Mouse (Mus musculus) lung, embryonic 14.5 days (tissue): ENCODE measurements around the gene Polg. TPM values are rescaled to one million over a fixed set of nuclear protein-coding genes. Genes with fewer than 3 reads are reported as not detected.
A peak's percentile ranks its signal among the peaks of the same experiment; 100 is the strongest.

Experiments used
- ATAC-seq: fragments of 200-750 bp; cut with Nextera tagmentation; 2 replicates; pipeline ENCODE4 v1.8.0; 2017; ENCODE audit warnings: mild to moderate bottlenecking, moderate TSS enrichment, moderate library complexity; ENCODE audit not compliant: insufficient read depth
- DNase-seq: peaks from one replicate; pipeline ENCODE4 v3.0.0-alpha.2; 2015
- H3K27ac ChIP-seq: fragments of 300-500 bp; sonication (generic); 2 replicates; pipeline ENCODE4 v1.5.1; 2014; ENCODE audit warnings: low read depth, mild to moderate bottlenecking, moderate library complexity
- H3K27me3 ChIP-seq: fragments of 300-500 bp; sonication (generic); 2 replicates; pipeline ENCODE4 v1.6.1; 2014; ENCODE audit warnings: low read length, control low read depth; ENCODE audit not compliant: insufficient read depth
- H3K36me3 ChIP-seq: fragments of 300-500 bp; sonication (generic); 2 replicates; pipeline ENCODE4 v1.6.1; 2014; ENCODE audit warnings: control low read depth; ENCODE audit not compliant: insufficient read depth
- H3K4me1 ChIP-seq: fragments of 300-500 bp; sonication (generic); 2 replicates; pipeline ENCODE4 v1.6.1; 2014; ENCODE audit warnings: antibody characterized with exemption, control low read depth; ENCODE audit not compliant: insufficient read depth
- H3K4me2 ChIP-seq: fragments of 300-500 bp; sonication (generic); 2 replicates; pipeline ENCODE4 v1.6.1; 2014; ENCODE audit warnings: mild to moderate bottlenecking
- H3K4me3 ChIP-seq: fragments of 300-500 bp; sonication (generic); 2 replicates; pipeline ENCODE4 v1.5.1; 2014; ENCODE audit warnings: low read depth, low read length
- H3K9ac ChIP-seq: fragments of 300-500 bp; sonication (generic); 2 replicates; pipeline ENCODE4 v1.6.1; 2014
- H3K9me3 ChIP-seq: fragments of 300-500 bp; sonication (generic); 2 replicates; pipeline ENCODE4 v1.6.1; 2016; ENCODE audit warnings: low read depth, low read length, control low read depth
- CTCF ChIP-seq: IDR thresholded peaks from 2 replicates; pipeline ENCODE4 v1.5.1; 2016; ENCODE audit warnings: antibody characterized with exemption, low read depth
- WGBS: fragments of 180-500 bp; shearing (Covaris S2); extraction: QIAGEN DNeasy Blood & Tissue Kit; methylation state at CpG from one replicate; pipeline ENCODE4 v1.1.7; 2014; 5-methylcytosine and 5-hydroxymethylcytosine counted together
- polyA plus RNA-seq: library from polyadenylated mRNA; unstranded; fragments of >200 nt; fragmentation: Nextera tagmentation; extraction: Ambion mirVana; gene quantifications from 2 replicates; pipeline ENCODE4 v1.2.1, GENCODE M21; 2014

The Polg gene
- polyA plus RNA-seq, 1 experiment from 2014 or later: 65.0 TPM

DNA sequence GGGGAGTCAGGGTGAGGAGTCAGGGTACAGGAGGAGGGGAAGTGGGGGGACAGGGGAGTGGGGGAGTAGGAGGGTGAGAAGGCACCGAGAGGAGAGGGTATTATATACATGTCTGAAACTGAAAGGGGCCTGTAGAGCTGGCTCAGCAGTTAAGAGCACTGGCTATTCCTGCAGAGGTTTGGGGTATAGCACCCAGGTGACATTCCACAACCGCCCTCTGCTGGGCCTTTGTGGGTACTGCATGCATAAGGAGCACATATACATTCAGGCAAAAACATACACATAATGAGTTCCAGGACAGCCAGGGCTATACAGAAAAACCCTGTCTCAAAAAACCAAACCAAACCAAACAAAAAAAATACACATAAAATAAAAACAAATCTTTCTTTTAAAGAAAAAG is 6.6 kb upstream of the Polg start:
- no peak for ATAC-seq
- Histone ChIP-seq H3K36me3 (no peaks in the 10 kb centered on the region), H3K27ac (no peak overlapping the region), H3K4me2 (no peak overlapping the region), H3K9ac (no peak overlapping the region), H3K9me3 (no peaks in the 10 kb centered on the region), H3K4me3 (no peak overlapping the region), H3K4me1 (no peaks in the 10 kb centered on the region), H3K27me3 (no peaks in the 10 kb centered on the region)
- DNase-seq: no peak
- peak; percentile 56 for TF ChIP-seq CTCF
- 60% methylated on average over 2 of the region's 2 CpGs for WGBS

GRCm38 (mm10) chr7:79471436-79471835 is 5.3 kb upstream of the Polg start:
- Histone ChIP-seq H3K27me3 (no peaks in the 10 kb centered on the region), H3K4me2 (no peak overlapping the region), H3K9me3 (no peaks in the 10 kb centered on the region), H3K9ac (no peak overlapping the region), H3K36me3 (no peaks in the 10 kb centered on the region), H3K4me3 (no peak overlapping the region), H3K4me1 (peaks cover 6% of the 10 kb centered on the region), H3K27ac (no peak overlapping the region)
- WGBS: 63% methylated on average over 7 of the region's 7 CpGs
- ATAC-seq: no peak
- TF ChIP-seq CTCF: peak; percentile 45
- DNase-seq: no peak

DNA sequence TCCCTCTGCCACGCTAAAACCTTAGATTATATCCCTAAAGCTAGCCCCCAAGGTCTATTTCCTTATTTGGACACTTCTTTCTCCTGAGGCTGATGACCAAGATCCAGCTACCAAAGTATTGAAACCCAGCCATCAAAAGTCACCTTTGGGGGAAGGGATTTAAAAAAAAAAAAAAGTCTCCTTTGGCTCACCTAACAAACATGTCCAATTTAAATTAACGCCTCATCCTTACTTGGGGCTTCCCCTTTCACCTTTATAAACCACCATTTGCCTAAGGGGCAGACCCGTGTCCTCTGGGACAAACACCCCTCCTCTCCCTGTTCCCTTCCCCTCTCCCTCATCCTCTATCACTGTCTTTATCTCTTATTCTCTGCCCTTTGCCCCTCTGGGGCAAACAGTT is 4.6 kb upstream of the Polg start:
- Histone ChIP-seq H3K4me2 (no peak overlapping the region), H3K36me3 (no peaks in the 10 kb centered on the region), H3K4me1 (peaks cover 6% of the 10 kb centered on the region), H3K4me3 (no peak overlapping the region), H3K27me3 (no peaks in the 10 kb centered on the region), H3K27ac (no peak overlapping the region), H3K9ac (no peak overlapping the region), H3K9me3 (no peaks in the 10 kb centered on the region)
- 35% methylated on average over 3 of the region's 3 CpGs for WGBS
- DNase-seq (no peak), ATAC-seq (no peak)
- TF ChIP-seq CTCF: no peak

DNA sequence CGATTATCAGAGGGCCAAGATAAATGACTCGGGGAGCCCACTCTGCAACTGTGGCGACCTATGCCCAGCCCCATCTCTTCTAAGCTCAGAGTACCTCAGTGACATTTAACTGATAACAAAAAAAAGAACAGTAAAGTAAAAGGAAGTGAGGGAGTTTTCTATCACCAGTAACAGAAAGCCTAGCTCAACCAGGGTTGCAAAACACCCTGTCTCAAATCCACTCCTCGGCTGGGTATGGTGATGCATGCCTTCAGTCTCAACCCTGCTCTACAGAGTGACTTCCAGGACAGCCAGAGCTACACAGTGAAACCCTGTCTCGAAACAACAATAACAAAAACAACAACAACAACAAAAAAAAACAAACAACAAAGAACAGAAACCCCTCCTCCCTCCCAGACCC is 3.6 kb upstream of the Polg start:
- Histone ChIP-seq H3K36me3 (no peaks in the 10 kb centered on the region), H3K27ac (no peak overlapping the region), H3K27me3 (no peaks in the 10 kb centered on the region), H3K4me2 (no peak overlapping the region), H3K4me1 (peaks cover 8% of the 10 kb centered on the region), H3K9me3 (no peaks in the 10 kb centered on the region), H3K4me3 (no peak overlapping the region), H3K9ac (no peak overlapping the region)
- WGBS: 43% methylated on average over 5 of the region's 5 CpGs
- no peak for DNase-seq
- no peak for ATAC-seq
- TF ChIP-seq CTCF: no peak

DNA sequence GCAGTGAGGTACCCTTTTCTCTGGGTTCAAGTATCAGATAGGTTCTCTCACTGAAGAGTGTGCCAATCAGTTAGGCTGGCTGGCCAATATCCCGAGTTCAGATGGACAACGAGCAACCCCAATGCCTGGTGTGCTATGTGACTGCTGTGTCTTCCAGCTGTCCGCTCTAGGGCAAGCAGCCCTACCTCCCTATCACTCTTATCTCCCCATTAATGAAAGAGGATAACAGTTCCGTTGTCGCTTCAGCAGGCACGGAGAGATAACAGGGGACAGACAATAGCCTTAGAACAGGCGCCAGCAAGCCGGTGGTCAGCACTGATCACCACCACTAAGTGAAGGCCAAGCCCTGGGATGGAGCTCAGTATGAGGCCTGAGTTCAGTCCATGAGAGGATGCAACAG is 2.8 kb upstream of the Polg start:
- H3K4me2 ChIP-seq: no peak overlapping the region
- H3K9me3 ChIP-seq: no peaks in the 10 kb centered on the region
- H3K4me1 ChIP-seq: peaks cover 12% of the 10 kb centered on the region
- H3K27me3 ChIP-seq: no peaks in the 10 kb centered on the region
- 30% methylated on average over 8 of the region's 8 CpGs for WGBS
- ATAC-seq (no peak), DNase-seq (no peak)
- no peak for TF ChIP-seq CTCF
- H3K36me3 ChIP-seq: 0 out of 2 replicates have a peak, but pooled peaks cover 6% of the 10 kb centered on the region
- H3K27ac ChIP-seq: no peak overlapping the region
- no peak overlapping the region for H3K4me3 ChIP-seq
- no peak overlapping the region for H3K9ac ChIP-seq

GRCm38 (mm10) chr7:79467951-79468350 is 1.8 kb upstream of the Polg start:
- Histone ChIP-seq H3K27me3 (no peaks in the 10 kb centered on the region), H3K9ac (peak overlapping the region; percentile 19), H3K9me3 (no peaks in the 10 kb centered on the region), H3K4me2 (peak overlapping the region; percentile 90), H3K27ac (no peak overlapping the region), H3K4me3 (peak overlapping the region; percentile 90; the same call in 1 of the 2 replicates), H3K4me1 (peaks cover 12% of the 10 kb centered on the region), H3K36me3 (peaks cover 13% of the 10 kb centered on the region; the same call in 1 of the 2 replicates)
- ATAC-seq (no peak), DNase-seq (no peak)
- TF ChIP-seq CTCF: no peak
- WGBS: 3% methylated on average over 4 of the region's 6 CpGs

DNA sequence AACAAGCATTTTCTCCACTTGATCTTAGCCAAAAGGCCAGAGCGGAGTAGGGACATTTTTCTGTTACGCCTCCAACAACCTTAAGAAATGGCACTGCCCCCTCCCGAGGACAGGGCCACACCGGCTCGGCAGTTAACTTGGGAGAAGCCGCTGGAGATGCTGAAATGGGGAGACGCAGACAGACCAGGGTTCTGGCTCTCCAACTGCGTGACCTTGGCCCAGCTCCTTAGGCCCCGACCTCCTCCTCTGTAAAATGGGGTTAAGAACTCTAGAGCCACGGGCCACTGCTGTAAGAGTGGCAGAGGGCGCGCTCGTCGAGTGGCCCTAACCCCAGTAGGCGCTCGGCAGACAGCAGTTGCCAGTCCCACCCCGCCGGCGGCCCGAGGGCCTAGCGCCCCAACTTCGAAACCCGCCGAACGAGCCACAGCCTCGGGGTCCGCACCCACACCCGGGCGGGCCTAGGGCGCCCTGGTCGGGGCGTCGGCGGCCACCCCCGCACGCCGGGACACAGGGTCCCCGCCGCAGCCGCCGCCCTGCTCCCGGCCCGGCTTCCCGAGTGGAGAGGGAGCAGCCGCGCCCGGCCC is 609 bp downstream of the Polg start:
- ATAC-seq: peak; percentile 52

More for the DNA sequence above, 609 bp downstream of the Polg start:
- peak; percentile 54 for DNase-seq
- Histone ChIP-seq H3K27me3 (no peaks in the 10 kb centered on the region), H3K4me1 (peaks cover 12% of the 10 kb centered on the region), H3K36me3 (peaks cover 34% of the 10 kb centered on the region), H3K4me2 (peak overlapping the region; percentile 90), H3K9ac (peak overlapping the region; percentile 89), H3K4me3 (peak overlapping the region; percentile 90), H3K27ac (peak overlapping the region; percentile 86), H3K9me3 (no peaks in the 10 kb centered on the region)
- under 1% methylated on average over 47 of the region's 47 CpGs for WGBS
- no peak for TF ChIP-seq CTCF
